Mouse (Mus musculus) ES-E14 (cell line): Measurements from ENCODE around the gene S100a5. TPM values are rescaled to one million over a fixed set of nuclear protein-coding genes. Genes with fewer than 3 reads are reported as not detected.

Experiments used
- DNase-seq: peaks from one replicate; pipeline ENCODE4 v3.0.0-alpha.2; 2013; ENCODE audit warnings: low read depth, low spot score
- H3K27ac ChIP-seq: 2 replicates; pipeline ENCODE4 v1.5.1; 2012; ENCODE audit warnings: low read depth, mild to moderate bottlenecking, low read length, moderate library complexity, mixed read lengths; ENCODE audit not compliant: poor library complexity, insufficient read depth, severe bottlenecking
- H3K36me3 ChIP-seq: 2 replicates; pipeline ENCODE4 v1.6.1; 2012; ENCODE audit warnings: mild to moderate bottlenecking, low read length, moderate library complexity, mixed read lengths; ENCODE audit not compliant: control insufficient read depth, poor library complexity, insufficient read depth, severe bottlenecking
- H3K4me1 ChIP-seq, 2 experiments: fragments of 150-350 bp in 1 of 2; sonication (generic) in 1 of 2; 2 replicates each; pipeline ENCODE4 v1.6.1; 2012; ENCODE audit warnings: low read length in 2 of 2, mild to moderate bottlenecking in 1 of 2, mixed read lengths in 1 of 2; ENCODE audit not compliant: control insufficient read depth in 2 of 2, insufficient read depth in 2 of 2, poor library complexity in 1 of 2
- H3K4me3 ChIP-seq, 2 experiments: fragments of 150-350 bp in 1 of 2; sonication (generic) in 1 of 2; 2 replicates each; pipeline ENCODE4 v1.5.1; 2012; ENCODE audit warnings: low read length in 2 of 2, low read depth in 1 of 2, mild to moderate bottlenecking in 1 of 2, mixed read lengths in 1 of 2; ENCODE audit not compliant: insufficient read depth in 1 of 2, poor library complexity in 1 of 2, severe bottlenecking in 1 of 2
- H3K9ac ChIP-seq: 2 replicates; pipeline ENCODE4 v1.6.1; 2012; ENCODE audit warnings: low read depth, mild to moderate bottlenecking, low read length, mixed read lengths; ENCODE audit not compliant: poor library complexity, insufficient read depth, severe bottlenecking
- H3K9me3 ChIP-seq: fragments of 150-350 bp; sonication (generic); 2 replicates; pipeline ENCODE4 v1.6.1; 2012; ENCODE audit warnings: low read depth, mild to moderate bottlenecking, low read length; ENCODE audit not compliant: control insufficient read depth, insufficient read depth
- CHD2 ChIP-seq: IDR thresholded peaks from 2 replicates; pipeline ENCODE4 v1.6.1; 2014; ENCODE audit warnings: mild to moderate bottlenecking, low read depth, low read length, inconsistent platforms
- HCFC1 ChIP-seq: IDR thresholded peaks from 2 replicates; pipeline ENCODE4 v1.6.1; 2012; ENCODE audit warnings: low read length, inconsistent platforms, borderline replicate concordance; ENCODE audit not compliant: insufficient read depth
- MAFK ChIP-seq: IDR thresholded peaks from 2 replicates; pipeline ENCODE4 v1.6.1; 2014; ENCODE audit warnings: mild to moderate bottlenecking, low read depth, low read length, inconsistent platforms; ENCODE audit not compliant: insufficient read depth
- ZC3H11A ChIP-seq: IDR thresholded peaks from 2 replicates; pipeline ENCODE4 v1.6.1; 2012; ENCODE audit warnings: low read depth, mild to moderate bottlenecking, inconsistent platforms, low read length, borderline replicate concordance
- ZNF384 ChIP-seq: IDR thresholded peaks from 2 replicates; pipeline ENCODE4 v1.6.1; 2012; ENCODE audit warnings: low read depth, low read length, inconsistent platforms
- in situ Hi-C, 2 experiments: fragments of 600-800 bp; cut with MboI; formaldehyde crosslinking; loops; one replicate each; pipeline ENCODE4 v1.15.1; 2025; ENCODE audit warnings: low sequenced_read_pairs in 2 of 2, inconsistent platforms in 1 of 2; ENCODE audit not compliant: unreplicated experiment in 2 of 2
- total RNA-seq: library from RNA; depleted of rRNA; stranded (reverse); fragments of 300-350 nt; gene quantifications from 2 replicates; pipeline ENCODE4 v1.2.3, GENCODE M21; 2012

Gene S100a5
- total RNA-seq, 1 experiment = not detected

- DNase-seq = no peak
- no peaks in the 10 kb centered on the region for H3K9me3 ChIP-seq
- in situ Hi-C loops = no loop called here
- no peaks in the 10 kb centered on the region for H3K4me1 ChIP-seq
- no peak overlapping the region for H3K9ac ChIP-seq
- no peak for TF ChIP-seq ZC3H11A
- no peak for TF ChIP-seq HCFC1
- H3K27ac ChIP-seq = no peak overlapping the region
- no peaks in the 10 kb centered on the region for H3K36me3 ChIP-seq
- no peak overlapping the region for H3K4me3 ChIP-seq
Measured at GRCm38 (mm10) chr3:90600458-90601195, 7.7 kb upstream of the S100a5 start.

GRCm38 (mm10) chr3:90601486-90602110 is 6.7 kb upstream of the S100a5 start, which contains the start of gene Gm42674:
TSS of gene Gm42674 (plus strand) at chr3:90601904.
- Histone ChIP-seq H3K4me3 (no peak within 1 kb of the TSS), H3K27ac (no peak within 1 kb of the TSS), H3K9me3 (no peaks in the 10 kb centered on the region), H3K4me1 (no peaks in the 10 kb centered on the region), H3K36me3 (no peaks in the 10 kb centered on the region), H3K9ac (no peak within 1 kb of the TSS)
- in situ Hi-C loops = no loop called here
- TF ChIP-seq HCFC1 (no peak), MAFK (no peak), CHD2 (no peak), ZC3H11A (no peak), ZNF384 (no peak)
- DNase-seq = no peak

DNA sequence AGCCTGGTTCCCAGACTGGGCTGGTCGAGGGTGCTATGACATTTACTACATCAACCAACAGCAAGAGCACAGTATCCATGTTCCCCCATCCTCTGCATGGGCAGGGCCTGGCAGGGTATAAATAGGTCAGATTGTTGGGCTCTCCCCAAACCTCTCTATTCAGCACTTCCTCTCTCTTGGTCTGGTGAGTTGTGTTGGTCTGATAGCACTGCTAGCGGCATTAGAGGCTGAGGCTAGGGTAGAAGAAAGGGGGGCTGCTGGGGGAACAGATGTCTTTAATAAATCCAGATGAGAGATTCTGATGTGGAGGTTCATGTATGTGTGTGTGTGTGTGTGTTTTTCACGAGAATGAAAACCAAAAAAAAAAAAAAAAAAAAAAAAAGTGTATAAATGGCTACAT is 4.7 kb upstream of the S100a5 start, which contains the start of gene S100a4:
TSS of gene S100a4 (plus strand) at position 149 of the 400 bp plus-strand sequence.
- no peak for DNase-seq
- TF ChIP-seq ZNF384 (no peak), MAFK (no peak), CHD2 (no peak), ZC3H11A (no peak), HCFC1 (no peak)
- Histone ChIP-seq H3K9ac (no peak within 1 kb of the TSS), H3K4me3 (no peak within 1 kb of the TSS), H3K27ac (no peak within 1 kb of the TSS), H3K36me3 (no peaks in the 10 kb centered on the region), H3K4me1 (no peaks in the 10 kb centered on the region), H3K9me3 (no peaks in the 10 kb centered on the region)
- in situ Hi-C loops = no loop called here

- H3K27ac ChIP-seq = no peak overlapping the region
- H3K9me3 ChIP-seq = no peaks in the 10 kb centered on the region
- no peak for TF ChIP-seq ZC3H11A
- no peak for TF ChIP-seq ZNF384
- no peak for TF ChIP-seq MAFK
- no peak for TF ChIP-seq HCFC1
- TF ChIP-seq CHD2 = no peak
- H3K9ac ChIP-seq = no peak overlapping the region
- no peak for DNase-seq
- no peak overlapping the region for H3K4me3 ChIP-seq
- in situ Hi-C loops = no loop called here
- H3K4me1 ChIP-seq = no peaks in the 10 kb centered on the region
- H3K36me3 ChIP-seq = no peaks in the 10 kb centered on the region
Measured at GRCm38 (mm10) chr3:90604416-90604815, 3.9 kb upstream of the S100a5 start.

- Histone ChIP-seq H3K9me3 (no peaks in the 10 kb centered on the region), H3K36me3 (no peaks in the 10 kb centered on the region), H3K27ac (no peak overlapping the region), H3K4me3 (no peak overlapping the region), H3K4me1 (no peaks in the 10 kb centered on the region), H3K9ac (no peak overlapping the region)
- DNase-seq = no peak
- in situ Hi-C loops = no loop called here
- TF ChIP-seq ZC3H11A (no peak), HCFC1 (no peak), CHD2 (no peak)
Measured at GRCm38 (mm10) chr3:90605049-90605448, 3.3 kb upstream of the S100a5 start.
